Mouse (Mus musculus): ENCODE data around the gene Sept9. TPM values are rescaled to one million over a fixed set of nuclear protein-coding genes. Genes with fewer than 3 reads are reported as not detected.

Sept9 gene
- total RNA-seq, 1 experiment from 2014 or later = 171 TPM

- ATAC-seq (replicated peaks in 1 of 2; ENCODE audit: insufficient read depth in 1 of 2, low FRiP score in 2 of 2, low TSS enrichment in 1 of 2, low read depth in 1 of 2, poor library complexity in 2 of 2, severe bottlenecking in 2 of 2) = no peak
Observed at GRCm38 (mm10) chr11:117233818-117234217, 34.4 kb downstream of the Sept9 start.

- ATAC-seq (replicated peaks in 1 of 2; ENCODE audit: insufficient read depth in 1 of 2, low FRiP score in 2 of 2, low TSS enrichment in 1 of 2, low read depth in 1 of 2, poor library complexity in 2 of 2, severe bottlenecking in 2 of 2) = 0 out of 4 replicates have a peak, but pooled peaks have one; percentile 7 to 18
Observed at GRCm38 (mm10) chr11:117235086-117235897, 35.8 kb downstream of the Sept9 start.

- no peak for ATAC-seq (replicated peaks in 1 of 2; ENCODE audit: insufficient read depth in 1 of 2, low FRiP score in 2 of 2, low TSS enrichment in 1 of 2, low read depth in 1 of 2, poor library complexity in 2 of 2, severe bottlenecking in 2 of 2)
Observed at GRCm38 (mm10) chr11:117235898-117236459, 36.5 kb downstream of the Sept9 start.

- peak; percentile 47 to 68; a peak in 3 of 4 replicates for ATAC-seq (replicated peaks in 1 of 2; ENCODE audit: insufficient read depth in 1 of 2, low FRiP score in 2 of 2, low TSS enrichment in 1 of 2, low read depth in 1 of 2, poor library complexity in 2 of 2, severe bottlenecking in 2 of 2)
Observed at GRCm38 (mm10) chr11:117238169-117238568, 38.7 kb downstream of the Sept9 start.

- ATAC-seq (replicated peaks in 1 of 2; ENCODE audit: insufficient read depth in 1 of 2, low FRiP score in 2 of 2, low TSS enrichment in 1 of 2, low read depth in 1 of 2, poor library complexity in 2 of 2, severe bottlenecking in 2 of 2) = no peak
Observed at GRCm38 (mm10) chr11:117239617-117240016, 40.2 kb downstream of the Sept9 start.

- ATAC-seq (replicated peaks in 1 of 2; ENCODE audit: insufficient read depth in 1 of 2, low FRiP score in 2 of 2, low TSS enrichment in 1 of 2, low read depth in 1 of 2, poor library complexity in 2 of 2, severe bottlenecking in 2 of 2) = no peak
Observed at GRCm38 (mm10) chr11:117240322-117240721, 40.9 kb downstream of the Sept9 start.

- no peak for ATAC-seq (replicated peaks in 1 of 2; ENCODE audit: insufficient read depth in 1 of 2, low FRiP score in 2 of 2, low TSS enrichment in 1 of 2, low read depth in 1 of 2, poor library complexity in 2 of 2, severe bottlenecking in 2 of 2)
Observed at GRCm38 (mm10) chr11:117240861-117241738, 41.6 kb downstream of the Sept9 start.

GRCm38 (mm10) chr11:117242339-117243084 is 43.1 kb downstream of the Sept9 start:
- ATAC-seq (replicated peaks in 1 of 2; ENCODE audit: insufficient read depth in 1 of 2, low FRiP score in 2 of 2, low TSS enrichment in 1 of 2, low read depth in 1 of 2, poor library complexity in 2 of 2, severe bottlenecking in 2 of 2) = peak; percentile 47 to 54

GRCm38 (mm10) chr11:117243536-117244290 is 44.3 kb downstream of the Sept9 start:
- ATAC-seq (replicated peaks in 1 of 2; ENCODE audit: insufficient read depth in 1 of 2, low FRiP score in 2 of 2, low TSS enrichment in 1 of 2, low read depth in 1 of 2, poor library complexity in 2 of 2, severe bottlenecking in 2 of 2) = no peak

GRCm38 (mm10) chr11:117245041-117245725 is 45.7 kb downstream of the Sept9 start:
- peak; percentile 60 to 67 for ATAC-seq (replicated peaks in 1 of 2; ENCODE audit: insufficient read depth in 1 of 2, low FRiP score in 2 of 2, low TSS enrichment in 1 of 2, low read depth in 1 of 2, poor library complexity in 2 of 2, severe bottlenecking in 2 of 2)

GRCm38 (mm10) chr11:117245846-117246245 is 46.4 kb downstream of the Sept9 start:
- no peak for ATAC-seq (replicated peaks in 1 of 2; ENCODE audit: insufficient read depth in 1 of 2, low FRiP score in 2 of 2, low TSS enrichment in 1 of 2, low read depth in 1 of 2, poor library complexity in 2 of 2, severe bottlenecking in 2 of 2)

GRCm38 (mm10) chr11:117246286-117246685 is 46.8 kb downstream of the Sept9 start:
- ATAC-seq (replicated peaks in 1 of 2; ENCODE audit: insufficient read depth in 1 of 2, low FRiP score in 2 of 2, low TSS enrichment in 1 of 2, low read depth in 1 of 2, poor library complexity in 2 of 2, severe bottlenecking in 2 of 2) = no peak

- ATAC-seq (replicated peaks in 1 of 2; ENCODE audit: insufficient read depth in 1 of 2, low FRiP score in 2 of 2, low TSS enrichment in 1 of 2, low read depth in 1 of 2, poor library complexity in 2 of 2, severe bottlenecking in 2 of 2) = no peak
Observed at GRCm38 (mm10) chr11:117246981-117247431, 47.5 kb downstream of the Sept9 start.

- no peak for ATAC-seq (replicated peaks in 1 of 2; ENCODE audit: insufficient read depth in 1 of 2, low FRiP score in 2 of 2, low TSS enrichment in 1 of 2, low read depth in 1 of 2, poor library complexity in 2 of 2, severe bottlenecking in 2 of 2)
Observed at GRCm38 (mm10) chr11:117247541-117247940, 48.1 kb downstream of the Sept9 start.

- ATAC-seq (replicated peaks in 1 of 2; ENCODE audit: insufficient read depth in 1 of 2, low FRiP score in 2 of 2, low TSS enrichment in 1 of 2, low read depth in 1 of 2, poor library complexity in 2 of 2, severe bottlenecking in 2 of 2) = peak; percentile 12 to 21; a peak in 1 of 4 replicates
Observed at GRCm38 (mm10) chr11:117248734-117249248, 49.3 kb downstream of the Sept9 start.

Measured in hematopoietic stem cell, adult 5-6 weeks (primary cell).